9 mouse cellular contexts compared by ENCODE assay signal in the genomic region with DNA sequence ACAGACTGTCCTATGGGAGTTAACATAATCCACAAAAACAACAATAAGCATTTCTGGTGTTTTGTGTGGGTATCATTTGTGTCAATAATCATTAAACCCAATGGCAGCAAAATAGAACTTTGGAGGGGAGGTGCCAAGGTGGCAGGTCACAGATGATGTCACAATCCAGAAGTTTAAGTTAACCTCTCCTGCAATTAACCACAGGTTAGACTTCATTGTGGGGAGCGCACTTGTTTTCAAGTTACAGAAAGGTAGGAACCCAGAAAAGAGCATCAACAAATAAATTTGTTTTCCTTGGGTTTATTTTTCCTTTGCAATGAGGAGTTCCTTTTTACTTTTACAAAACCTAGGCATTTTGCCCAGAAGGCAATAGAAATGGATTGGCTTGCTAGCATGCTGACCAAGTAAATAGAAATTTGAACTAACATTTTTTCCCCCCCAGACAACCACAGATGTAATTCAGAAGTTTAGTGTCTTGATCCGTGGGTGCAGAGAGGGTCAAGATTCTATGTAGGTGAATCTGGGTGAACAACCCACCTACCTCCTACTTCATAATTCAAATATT. TPM values are rescaled to one million over a fixed set of nuclear protein-coding genes. Genes with fewer than 3 reads are reported as not detected.
DNase-seq lines count a peak whose midpoint lies in the region; ATAC-seq and TF ChIP-seq lines count a peak whose summit lies in the region.
"Had no signal": no experiment of that assay in that cellular context is flagged by ENCODE, and none has a peak within 500 bp of the region (broad histone marks: within the 10 kb centered on the region; RNA-seq: fewer than 3 reads in every experiment).

A gene (minus strand): TSS at position 51 of the 565 bp plus-strand sequence.

- intact Hi-C loops in heart, postnatal 36 days (cut with DNase I): no loop called here
- intact Hi-C loops in gastrocnemius, postnatal 36 days (cut with DNase I): loop anchor here (5.0 kb wide), 1 partner anchor 144 kb away; no protein-coding TSS in a partner anchor

- H3K9me3 ChIP-seq in heart, embryonic 13.5 days: no peaks in the 10 kb centered on the region
- H3K9me3 ChIP-seq in hindbrain, embryonic 14.5 days (ENCODE audit: control insufficient read depth, low read length): no peaks in the 10 kb centered on the region
- no peaks in the 10 kb centered on the region for H3K9me3 ChIP-seq in midbrain, embryonic 14.5 days (ENCODE audit: control insufficient read depth, low read length)

- 86% methylated on average over 2 of the region's 2 CpGs for WGBS in heart, embryonic 13.5 days
- 90% methylated on average over 2 of the region's 2 CpGs for WGBS in hindbrain, embryonic 14.5 days
- 89% methylated on average over 2 of the region's 2 CpGs for WGBS in midbrain, embryonic 14.5 days

- no peak for TF ChIP-seq CTCF in bone marrow macrophage, adult 2 months (IDR thresholded peaks at IDR 0.05; ENCODE audit: low read depth, low read length)

- no peak for TF ChIP-seq POLR2A in bone marrow macrophage, adult 2 months (IDR thresholded peaks at IDR 0.05; ENCODE audit: borderline replicate concordance, low read depth, low read length)

- H3K4me1 ChIP-seq in heart, embryonic 13.5 days: peaks cover 9% of the 10 kb centered on the region; the same call in 1 of the 2 replicates
- H3K4me1 ChIP-seq in bone marrow macrophage, adult 2 months (ENCODE audit: control insufficient read depth, insufficient read depth, low read length): no peaks in the 10 kb centered on the region
- H3K4me1 ChIP-seq in hindbrain, embryonic 14.5 days (replicated peaks; ENCODE audit: control insufficient read depth, insufficient read depth, low read length): no peaks in the 10 kb centered on the region
- H3K4me1 ChIP-seq in midbrain, embryonic 14.5 days (ENCODE audit: control insufficient read depth, insufficient read depth, low read length): 0 out of 2 replicates have a peak, but pooled peaks cover 8% of the 10 kb centered on the region

- peak within 1 kb of the TSS; percentile 87 for H3K9ac ChIP-seq in heart, embryonic 13.5 days
- H3K9ac ChIP-seq in hindbrain, embryonic 14.5 days: peak within 1 kb of the TSS; percentile 70
- peak within 1 kb of the TSS; percentile 66 for H3K9ac ChIP-seq in midbrain, embryonic 14.5 days (replicated peaks; ENCODE audit: low read length)

- no peaks in the 10 kb centered on the region for H3K36me3 ChIP-seq in heart, embryonic 13.5 days
- H3K36me3 ChIP-seq in hindbrain, embryonic 14.5 days (replicated peaks; ENCODE audit: control insufficient read depth, insufficient read depth): no peaks in the 10 kb centered on the region
- H3K36me3 ChIP-seq in midbrain, embryonic 14.5 days (ENCODE audit: control insufficient read depth, insufficient read depth, low read length): no peaks in the 10 kb centered on the region

- H3K27me3 ChIP-seq in heart, embryonic 13.5 days (replicated peaks): peaks cover 54% of the 10 kb centered on the region
- peaks cover 58% of the 10 kb centered on the region for H3K27me3 ChIP-seq in hindbrain, embryonic 14.5 days (ENCODE audit: control insufficient read depth, insufficient read depth, low read length)
- peaks cover 35% of the 10 kb centered on the region; the same call in 1 of the 2 replicates for H3K27me3 ChIP-seq in midbrain, embryonic 14.5 days (ENCODE audit: control insufficient read depth, insufficient read depth, low read length)

- peak within 1 kb of the TSS; percentile 95 for H3K4me2 ChIP-seq in heart, embryonic 13.5 days
- H3K4me2 ChIP-seq in hindbrain, embryonic 14.5 days (replicated peaks): peak within 1 kb of the TSS; percentile 98
- H3K4me2 ChIP-seq in midbrain, embryonic 14.5 days (ENCODE audit: low read length): peak within 1 kb of the TSS; percentile 98

- ATAC-seq in heart, embryonic 13.5 days (ENCODE audit: extremely low read depth, insufficient number of reproducible peaks, low FRiP score, low TSS enrichment): no peak
- no peak for ATAC-seq in hindbrain, embryonic 14.5 days (ENCODE audit: low FRiP score)
- no peak for ATAC-seq in midbrain, embryonic 14.5 days (ENCODE audit: low FRiP score, low TSS enrichment)

- no peak for DNase-seq in heart, postnatal 36 days
- DNase-seq in hindbrain, embryonic 14.5 days (ENCODE audit: low spot score): no peak
- no peak for DNase-seq in midbrain, embryonic 14.5 days
- DNase-seq in cerebellum, postnatal 36 days: no peak
- DNase-seq in gastrocnemius, postnatal 36 days: no peak
- no peak for DNase-seq in adrenal gland, postnatal 14 days
- DNase-seq: kidney, postnatal 14 days had no signal

- H3K4me3 ChIP-seq in heart, embryonic 13.5 days: peak within 1 kb of the TSS; percentile 65
- H3K4me3 ChIP-seq in bone marrow macrophage, adult 2 months (ENCODE audit: insufficient read depth, low read length): peak within 1 kb of the TSS; percentile 68
- peak within 1 kb of the TSS; percentile 77 for H3K4me3 ChIP-seq in hindbrain, embryonic 14.5 days (replicated peaks; ENCODE audit: low read length)
- peak within 1 kb of the TSS; percentile 68 for H3K4me3 ChIP-seq in midbrain, embryonic 14.5 days (replicated peaks; ENCODE audit: low read depth, low read length)

- H3K27ac ChIP-seq in heart, embryonic 13.5 days (replicated peaks): peak within 1 kb of the TSS; percentile 21; the same call in 1 of the 2 replicates
- no peak within 1 kb of the TSS for H3K27ac ChIP-seq in bone marrow macrophage, adult 2 months (ENCODE audit: insufficient read depth, low read depth, low read length)
- no peak within 1 kb of the TSS for H3K27ac ChIP-seq in hindbrain, embryonic 14.5 days
- H3K27ac ChIP-seq in midbrain, embryonic 14.5 days (replicated peaks; ENCODE audit: low read depth, low read length): no peak within 1 kb of the TSS

RNA-seq across cellular contexts. Expression of the gene that starts here (rescaled TPM):
- 0.57 and 0.85 TPM in 2 replicates for polyA plus RNA-seq in heart, embryonic 13.5 days (2015; fragmentation: Nextera tagmentation; extraction: Ambion mirVana)
- 1 to 10 TPM; 1.4 to 3.2 TPM for total RNA-seq in heart, postnatal 36 days (2021)
- 0.63 and 0.73 TPM in 2 replicates for polyA plus RNA-seq in bone marrow macrophage, adult 2 months (2012; ENCODE audit: insufficient read depth, insufficient read length, missing spikeins)
- 4.2 and 4.6 TPM in 2 replicates for polyA plus RNA-seq in hindbrain, embryonic 14.5 days (2014; fragmentation: Nextera tagmentation; extraction: Ambion mirVana)
- 0.50 and 0.93 TPM in 2 replicates for polyA plus RNA-seq in midbrain, embryonic 14.5 days (2014; fragmentation: Nextera tagmentation; extraction: Ambion mirVana)
- 1 to 10 TPM; 1.4 to 2.2 TPM for total RNA-seq in gastrocnemius, postnatal 36 days (2021)
- 2.7 and 5.9 TPM in 2 replicates for total RNA-seq in adrenal gland, postnatal 14 days (2021)
